In the genomic region with DNA sequence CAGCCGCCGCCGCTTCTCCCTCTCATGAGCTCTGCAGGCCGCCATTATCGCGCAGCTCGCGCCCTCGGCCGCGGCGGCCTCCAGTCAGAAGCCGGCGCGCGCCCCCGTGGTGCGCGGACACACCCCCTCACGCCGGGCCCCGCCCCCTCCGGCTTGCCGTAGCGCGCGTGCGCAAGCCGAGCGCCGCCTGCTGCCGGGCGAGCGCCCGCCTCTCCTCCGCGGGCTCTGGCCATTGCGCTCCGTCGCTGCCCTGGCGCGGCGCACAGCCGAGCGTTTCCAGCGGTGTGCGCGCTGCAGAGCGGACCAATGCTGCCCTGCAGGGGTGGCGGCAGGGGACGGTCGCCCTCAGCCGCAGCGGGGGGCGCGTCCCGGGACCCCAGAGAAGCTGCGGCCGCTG, we compare ENCODE assay signal across 8 mouse cellular contexts. TPM values are rescaled to one million over a fixed set of nuclear protein-coding genes. Genes with fewer than 3 reads are reported as not detected.
DNase-seq lines count a peak whose midpoint lies in the region; ATAC-seq and TF ChIP-seq lines count a peak whose summit lies in the region.

No protein-coding gene starts in this region.

- peak overlapping the region; percentile 100 for H3K27ac ChIP-seq in bone marrow, adult 2 months (ENCODE audit: control insufficient read depth, insufficient read depth, low read depth, low read length, poor library complexity)
- peak overlapping the region; percentile 99 for H3K27ac ChIP-seq in embryonic facial prominence, embryonic 14.5 days (replicated peaks; ENCODE audit: low read depth, low read length)
- peak overlapping the region; percentile 99 for H3K27ac ChIP-seq in limb, embryonic 13.5 days
- peak overlapping the region; percentile 100 for H3K27ac ChIP-seq in midbrain, embryonic 15.5 days

- TF ChIP-seq POLR2A in bone marrow, adult 2 months (IDR thresholded peaks at IDR 0.05; ENCODE audit: borderline replicate concordance, control insufficient read depth, low read depth, low read length): peak; percentile 86; the same call in 1 of the 2 replicates

- peak; percentile 95 for DNase-seq in A20 (ENCODE audit: low read depth, low spot score)
- DNase-seq in embryonic facial prominence, embryonic 14.5 days (ENCODE audit: low spot score): peak; percentile 95
- DNase-seq in heart, adult 8-10 months (ENCODE audit: low spot score): peak; percentile 93
- DNase-seq in kidney, adult 8-10 months: peak; percentile 88 to 94
- DNase-seq in spleen, adult 18-20 months: peak; percentile 93 to 98

- no peaks in the 10 kb centered on the region for H3K9me3 ChIP-seq in embryonic facial prominence, embryonic 14.5 days (ENCODE audit: control insufficient read depth, low read length)
- H3K9me3 ChIP-seq in limb, embryonic 13.5 days: no peaks in the 10 kb centered on the region
- H3K9me3 ChIP-seq in midbrain, embryonic 15.5 days: no peaks in the 10 kb centered on the region

- peaks cover 20% of the 10 kb centered on the region for H3K36me3 ChIP-seq in embryonic facial prominence, embryonic 14.5 days (ENCODE audit: control insufficient read depth, insufficient read depth, low read length)
- H3K36me3 ChIP-seq in limb, embryonic 13.5 days: peaks cover 22% of the 10 kb centered on the region
- H3K36me3 ChIP-seq in midbrain, embryonic 15.5 days (replicated peaks): peaks cover 13% of the 10 kb centered on the region

- peaks cover 2% of the 10 kb centered on the region; the same call in 1 of the 2 replicates for H3K4me1 ChIP-seq in bone marrow, adult 2 months (ENCODE audit: control insufficient read depth, insufficient read depth, low read length)
- H3K4me1 ChIP-seq in embryonic facial prominence, embryonic 14.5 days (ENCODE audit: control insufficient read depth, insufficient read depth, low read length): peaks cover 15% of the 10 kb centered on the region
- H3K4me1 ChIP-seq in limb, embryonic 13.5 days: peaks cover 22% of the 10 kb centered on the region
- peaks cover 27% of the 10 kb centered on the region for H3K4me1 ChIP-seq in midbrain, embryonic 15.5 days

- under 1% methylated on average over 58 of the region's 59 CpGs for WGBS in bone marrow, adult 2 months
- 0% methylated on average over 4 of the region's 59 CpGs for WGBS in embryonic facial prominence, embryonic 14.5 days
- under 1% methylated on average over 57 of the region's 59 CpGs for WGBS in limb, embryonic 13.5 days
- WGBS in midbrain, embryonic 15.5 days: 0% methylated on average over 40 of the region's 59 CpGs

- peak overlapping the region; percentile 94 for H3K4me2 ChIP-seq in embryonic facial prominence, embryonic 14.5 days (ENCODE audit: low read depth, low read length)
- peak overlapping the region; percentile 96 for H3K4me2 ChIP-seq in limb, embryonic 13.5 days (replicated peaks)
- peak overlapping the region; percentile 79 for H3K4me2 ChIP-seq in midbrain, embryonic 15.5 days

- no peak for TF ChIP-seq CTCF in bone marrow, adult 2 months (IDR thresholded peaks at IDR 0.05; ENCODE audit: control insufficient read depth, insufficient read depth, low read length)

- peak overlapping the region; percentile 99 for H3K4me3 ChIP-seq in bone marrow, adult 2 months (replicated peaks; ENCODE audit: control insufficient read depth, low read depth, low read length)
- H3K4me3 ChIP-seq in embryonic facial prominence, embryonic 14.5 days (ENCODE audit: low read depth, low read length): peak overlapping the region; percentile 98
- H3K4me3 ChIP-seq in limb, embryonic 13.5 days: peak overlapping the region; percentile 93
- peak overlapping the region; percentile 99 for H3K4me3 ChIP-seq in midbrain, embryonic 15.5 days

- ATAC-seq in embryonic facial prominence, embryonic 14.5 days (ENCODE audit: low read depth): peak; percentile 96
- peak; percentile 94 for ATAC-seq in limb, embryonic 13.5 days (ENCODE audit: low FRiP score, low read depth)
- ATAC-seq in midbrain, embryonic 15.5 days (replicated peaks): peak; percentile 97

- peak overlapping the region; percentile 98 for H3K9ac ChIP-seq in embryonic facial prominence, embryonic 14.5 days (ENCODE audit: low read depth, low read length)
- H3K9ac ChIP-seq in limb, embryonic 13.5 days: peak overlapping the region; percentile 99
- H3K9ac ChIP-seq in midbrain, embryonic 15.5 days: peak overlapping the region; percentile 100

- no peaks in the 10 kb centered on the region for H3K27me3 ChIP-seq in embryonic facial prominence, embryonic 14.5 days (replicated peaks; ENCODE audit: control insufficient read depth, insufficient read depth, low read length)
- H3K27me3 ChIP-seq in limb, embryonic 13.5 days: no peaks in the 10 kb centered on the region
- H3K27me3 ChIP-seq in midbrain, embryonic 15.5 days (replicated peaks): no peaks in the 10 kb centered on the region

RNA-seq across cellular contexts. Expression of a gene that starts 0.5 kb away (rescaled TPM):
- polyA plus RNA-seq in bone marrow, adult 2 months (2011; ENCODE audit: insufficient read depth, insufficient read length, low replicate concordance, missing spikeins): 4.9 and 5.2 TPM in 2 replicates
- 18.5 and 19.6 TPM in 2 replicates for polyA plus RNA-seq in embryonic facial prominence, embryonic 14.5 days (2014; fragmentation: Nextera tagmentation; extraction: Ambion mirVana)
- total RNA-seq in heart, adult 8-10 months (2022): 1 to 10 TPM; 6.2 to 7.6 (median 6.7) TPM
- 21.7 and 22.6 TPM in 2 replicates for polyA plus RNA-seq in limb, embryonic 13.5 days (2015; fragmentation: Nextera tagmentation; extraction: Ambion mirVana)
- polyA plus RNA-seq in midbrain, embryonic 15.5 days (2015; fragmentation: Nextera tagmentation; extraction: Ambion mirVana): 42.2 and 44.7 TPM in 2 replicates

RNA-seq across cellular contexts. Expression of a gene that starts 27.8 kb away (rescaled TPM):
- polyA plus RNA-seq in bone marrow, adult 2 months (2011; ENCODE audit: insufficient read depth, insufficient read length, low replicate concordance, missing spikeins): 1.1 TPM in 1 of 2 replicates, not detected in the other
- polyA plus RNA-seq in embryonic facial prominence, embryonic 14.5 days (2014; fragmentation: Nextera tagmentation; extraction: Ambion mirVana): 2.0 and 2.5 TPM in 2 replicates
- total RNA-seq in heart, adult 8-10 months (2022): 100 to 1,000 TPM; 164 to 261 (median 195) TPM
- polyA plus RNA-seq in limb, embryonic 13.5 days (2015; fragmentation: Nextera tagmentation; extraction: Ambion mirVana): 5.3 and 6.2 TPM in 2 replicates
- 0.40 and 0.91 TPM in 2 replicates for polyA plus RNA-seq in midbrain, embryonic 15.5 days (2015; fragmentation: Nextera tagmentation; extraction: Ambion mirVana)

RNA-seq across cellular contexts. Expression of a gene that starts 33.3 kb away (rescaled TPM):
- polyA plus RNA-seq in bone marrow, adult 2 months (2011; ENCODE audit: insufficient read depth, insufficient read length, low replicate concordance, missing spikeins): 5.2 and 7.5 TPM in 2 replicates
- 6.8 and 7.4 TPM in 2 replicates for polyA plus RNA-seq in embryonic facial prominence, embryonic 14.5 days (2014; fragmentation: Nextera tagmentation; extraction: Ambion mirVana)
- total RNA-seq in heart, adult 8-10 months (2022): 1 to 10 TPM; 6.1 to 8.0 (median 7.3) TPM
- polyA plus RNA-seq in limb, embryonic 13.5 days (2015; fragmentation: Nextera tagmentation; extraction: Ambion mirVana): 4.7 and 5.3 TPM in 2 replicates
- 13.6 and 14.4 TPM in 2 replicates for polyA plus RNA-seq in midbrain, embryonic 15.5 days (2015; fragmentation: Nextera tagmentation; extraction: Ambion mirVana)

RNA-seq across cellular contexts. Expression of a gene that starts 40.4 kb away (rescaled TPM):
- not detected in 2 replicates for polyA plus RNA-seq in bone marrow, adult 2 months (2011; ENCODE audit: insufficient read depth, insufficient read length, low replicate concordance, missing spikeins)
- 0.28 TPM in 1 of 2 replicates, not detected in the other for polyA plus RNA-seq in embryonic facial prominence, embryonic 14.5 days (2014; fragmentation: Nextera tagmentation; extraction: Ambion mirVana)
- not detected for total RNA-seq in heart, adult 8-10 months (2022)
- polyA plus RNA-seq in limb, embryonic 13.5 days (2015; fragmentation: Nextera tagmentation; extraction: Ambion mirVana): not detected in 2 replicates
- not detected in 2 replicates for polyA plus RNA-seq in midbrain, embryonic 15.5 days (2015; fragmentation: Nextera tagmentation; extraction: Ambion mirVana)

RNA-seq across cellular contexts. Expression of a gene that starts 41.8 kb away (rescaled TPM):
- polyA plus RNA-seq in bone marrow, adult 2 months (2011; ENCODE audit: insufficient read depth, insufficient read length, low replicate concordance, missing spikeins): 2.6 and 8.0 TPM in 2 replicates
- 13.7 and 15.7 TPM in 2 replicates for polyA plus RNA-seq in embryonic facial prominence, embryonic 14.5 days (2014; fragmentation: Nextera tagmentation; extraction: Ambion mirVana)
- 1 to 10 TPM; 3.8 to 4.3 (median 4.0) TPM for total RNA-seq in heart, adult 8-10 months (2022)
- polyA plus RNA-seq in limb, embryonic 13.5 days (2015; fragmentation: Nextera tagmentation; extraction: Ambion mirVana): 15.6 and 17.8 TPM in 2 replicates
- polyA plus RNA-seq in midbrain, embryonic 15.5 days (2015; fragmentation: Nextera tagmentation; extraction: Ambion mirVana): 13.0 and 15.3 TPM in 2 replicates

Comparison
In these comparisons a context has a peak if more than half of its experiments do, and no peak if none do; other contexts are left out.
1. Peak in every context shown above with its lines: DNase-seq, ATAC-seq, H3K4me3 ChIP-seq and H3K27ac ChIP-seq.